Comparison of ENCODE assay signal across 11 mouse cellular contexts in genomic region chr5:8356326-8356725, GRCm38 (mm10). TPM values are rescaled to one million over a fixed set of nuclear protein-coding genes. Genes with fewer than 3 reads are reported as not detected.
A peak's percentile ranks its signal among the peaks of the same experiment; 100 is the strongest.
DNase-seq lines count a peak whose midpoint lies in the region; ATAC-seq lines count a peak whose summit lies in the region.
"Had no signal": no experiment of that assay in that cellular context is flagged by ENCODE, and none has a peak within 500 bp of the region (broad histone marks: within the 10 kb centered on the region; RNA-seq: fewer than 3 reads in every experiment).

No protein-coding gene starts in this region.

- H3K4me3 ChIP-seq in lung, embryonic 16.5 days (ENCODE audit: low read length) = no peak overlapping the region
- no peak overlapping the region for H3K4me3 ChIP-seq in heart, embryonic 15.5 days
- H3K4me3 ChIP-seq in neural tube, embryonic 14.5 days (ENCODE audit: low read depth, low read length) = no peak overlapping the region
- H3K4me3 ChIP-seq: embryonic facial prominence, embryonic 15.5 days; neural tube, embryonic 12.5 days; stomach, embryonic 15.5 days had no signal

- peak; percentile 58 for ATAC-seq in lung, embryonic 16.5 days (ENCODE audit: low read depth)
- peak; percentile 81 for ATAC-seq in heart, embryonic 15.5 days (replicated peaks; ENCODE audit: insufficient number of reproducible peaks, insufficient read depth, low FRiP score, low read depth)
- peak; percentile 85 for ATAC-seq in neural tube, embryonic 14.5 days (ENCODE audit: low read depth)

- no peaks in the 10 kb centered on the region for H3K9me3 ChIP-seq in lung, embryonic 16.5 days (ENCODE audit: control insufficient read depth, low read length)
- H3K9me3 ChIP-seq in heart, embryonic 15.5 days (replicated peaks) = no peaks in the 10 kb centered on the region
- H3K9me3 ChIP-seq in neural tube, embryonic 14.5 days (ENCODE audit: control insufficient read depth, low read length) = no peaks in the 10 kb centered on the region
- H3K9me3 ChIP-seq: embryonic facial prominence, embryonic 15.5 days; neural tube, embryonic 12.5 days; stomach, embryonic 15.5 days had no signal

- H3K9ac ChIP-seq in lung, embryonic 16.5 days (ENCODE audit: low read length) = no peak overlapping the region
- no peak overlapping the region for H3K9ac ChIP-seq in heart, embryonic 15.5 days
- no peak overlapping the region for H3K9ac ChIP-seq in neural tube, embryonic 14.5 days (replicated peaks; ENCODE audit: low read depth, low read length)
- H3K9ac ChIP-seq: embryonic facial prominence, embryonic 15.5 days; neural tube, embryonic 12.5 days; stomach, embryonic 15.5 days had no signal

- WGBS in lung, embryonic 16.5 days = 36% methylated on average over 2 of the region's 2 CpGs
- 13% methylated on average over 2 of the region's 2 CpGs for WGBS in heart, embryonic 15.5 days
- 15% methylated on average over 2 of the region's 2 CpGs for WGBS in neural tube, embryonic 14.5 days

- no peaks in the 10 kb centered on the region for H3K36me3 ChIP-seq in lung, embryonic 16.5 days (ENCODE audit: control insufficient read depth, insufficient read depth, low read length)
- H3K36me3 ChIP-seq in heart, embryonic 15.5 days = no peaks in the 10 kb centered on the region
- H3K36me3 ChIP-seq in neural tube, embryonic 14.5 days (ENCODE audit: control insufficient read depth, insufficient read depth, low read length) = no peaks in the 10 kb centered on the region
- H3K36me3 ChIP-seq: embryonic facial prominence, embryonic 15.5 days; neural tube, embryonic 12.5 days; stomach, embryonic 15.5 days had no signal

- DNase-seq in cerebellum, postnatal 25 days = peak; percentile 46 to 54
- DNase-seq in cerebellum, adult 9-11 months = no peak
- no peak for DNase-seq in lung, postnatal 36 days
- no peak for DNase-seq in thymus, postnatal 10 days (ENCODE audit: low spot score in 2 of 2)
- DNase-seq in urinary bladder, postnatal 14 days (ENCODE audit: low spot score) = no peak

- H3K27ac ChIP-seq in lung, embryonic 16.5 days (ENCODE audit: low read length) = no peak overlapping the region
- H3K27ac ChIP-seq in heart, embryonic 15.5 days = peak overlapping the region; percentile 75
- H3K27ac ChIP-seq in neural tube, embryonic 14.5 days (ENCODE audit: low read depth, low read length) = no peak overlapping the region
- H3K27ac ChIP-seq: embryonic facial prominence, embryonic 15.5 days; neural tube, embryonic 12.5 days; stomach, embryonic 15.5 days had no signal

- peaks cover 16% of the 10 kb centered on the region for H3K4me1 ChIP-seq in lung, embryonic 16.5 days (replicated peaks; ENCODE audit: control insufficient read depth, insufficient read depth, low read length)
- peaks cover 21% of the 10 kb centered on the region for H3K4me1 ChIP-seq in heart, embryonic 15.5 days (replicated peaks)
- peaks cover 10% of the 10 kb centered on the region; the same call in 1 of the 2 replicates for H3K4me1 ChIP-seq in neural tube, embryonic 14.5 days (ENCODE audit: control insufficient read depth, insufficient read depth, low read length)

- no peaks in the 10 kb centered on the region for H3K27me3 ChIP-seq in lung, embryonic 16.5 days (ENCODE audit: control insufficient read depth, insufficient read depth, low read depth, low read length)
- H3K27me3 ChIP-seq in heart, embryonic 15.5 days = no peaks in the 10 kb centered on the region
- H3K27me3 ChIP-seq in neural tube, embryonic 14.5 days (ENCODE audit: control insufficient read depth, insufficient read depth, low read length) = no peaks in the 10 kb centered on the region
- H3K27me3 ChIP-seq: embryonic facial prominence, embryonic 15.5 days; neural tube, embryonic 12.5 days; stomach, embryonic 15.5 days had no signal

- H3K4me2 ChIP-seq in lung, embryonic 16.5 days (ENCODE audit: low read depth, low read length) = no peak overlapping the region
- no peak overlapping the region for H3K4me2 ChIP-seq in heart, embryonic 15.5 days
- H3K4me2 ChIP-seq in neural tube, embryonic 14.5 days (ENCODE audit: low read depth, low read length) = no peak overlapping the region
- H3K4me2 ChIP-seq: embryonic facial prominence, embryonic 15.5 days; neural tube, embryonic 12.5 days; stomach, embryonic 15.5 days had no signal

RNA-seq across cellular contexts. Expression of gene Adam22, which starts 11.6 kb away (rescaled TPM):
- 3.7 and 4.3 TPM in 2 replicates for polyA plus RNA-seq in lung, embryonic 16.5 days (2015; fragmentation: Nextera tagmentation; extraction: Ambion mirVana)
- polyA plus RNA-seq in heart, embryonic 15.5 days (2015; fragmentation: Nextera tagmentation; extraction: Ambion mirVana) = 6.9 and 7.9 TPM in 2 replicates
- 59.9 and 60.1 TPM in 2 replicates for polyA plus RNA-seq in neural tube, embryonic 14.5 days (2014; fragmentation: Nextera tagmentation; extraction: Ambion mirVana)

Comparison
In these comparisons a context has a peak if more than half of its experiments do, and no peak if none do; other contexts are left out.
1. DNase-seq: peak in cerebellum, postnatal 25 days (2 of 2); none in cerebellum, adult 9-11 months (single experiment), lung, postnatal 36 days (single experiment), thymus, postnatal 10 days (0 of 2) and urinary bladder, postnatal 14 days (single experiment).
2. Peak in every context shown above with its lines, with median percentiles within 50 percentile points of each other: ATAC-seq.